Mouse (Mus musculus): Measurements from ENCODE around the gene Wdr18.
A peak's percentile ranks its signal among the peaks of the same experiment; 100 is the strongest.

The Wdr18 gene

DNA sequence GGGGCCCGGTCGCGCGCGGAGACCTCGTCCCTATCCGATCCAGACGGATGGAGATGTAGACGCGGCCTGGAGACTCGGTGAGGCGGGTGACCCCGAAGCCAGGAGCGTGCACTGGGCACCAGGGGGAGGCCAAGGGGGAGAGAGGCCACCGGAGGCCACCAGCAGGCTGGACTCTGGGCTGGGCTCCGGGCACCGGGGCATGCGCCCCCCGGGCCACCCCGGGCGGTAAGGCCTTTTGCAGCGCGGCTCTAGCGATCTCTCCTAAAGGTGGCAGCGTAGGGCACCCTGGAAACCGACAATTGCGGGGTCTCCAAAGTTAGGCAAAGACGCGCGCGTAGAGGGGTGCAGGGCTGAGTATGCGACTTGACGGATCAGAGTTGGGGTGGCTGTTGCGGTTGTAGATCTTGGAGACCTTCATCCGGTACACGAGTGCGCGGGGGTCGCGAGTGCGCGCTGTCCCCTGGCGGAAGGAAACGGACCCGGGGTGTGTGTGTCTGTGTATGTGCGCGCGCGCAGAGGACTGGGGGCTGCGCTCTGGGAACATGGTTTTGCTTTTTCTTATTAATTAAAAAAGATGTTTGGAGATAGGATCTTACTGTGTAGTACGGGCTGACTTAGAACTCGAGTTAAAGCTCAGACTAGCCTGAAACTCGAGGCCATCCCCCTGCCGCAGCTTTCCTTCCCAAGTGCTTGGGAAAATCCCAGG, 32.5 kb upstream of the Wdr18 start:
- DNase-seq (ENCODE audit: low spot score): peak; percentile 77

- DNase-seq (ENCODE audit: low spot score): peak; percentile 66
Observed at GRCm38 (mm10) chr10:79928030-79928694, 31.8 kb upstream of the Wdr18 start.

GRCm38 (mm10) chr10:79928907-79929701, 30.8 kb upstream of the Wdr18 start:
- DNase-seq (ENCODE audit: low spot score): peak; percentile 47

- DNase-seq (ENCODE audit: low spot score): no peak
Observed at GRCm38 (mm10) chr10:79929967-79930825, 29.8 kb upstream of the Wdr18 start.

- DNase-seq (ENCODE audit: low spot score): no peak
Observed at GRCm38 (mm10) chr10:79930826-79931186, 29.1 kb upstream of the Wdr18 start.

DNA sequence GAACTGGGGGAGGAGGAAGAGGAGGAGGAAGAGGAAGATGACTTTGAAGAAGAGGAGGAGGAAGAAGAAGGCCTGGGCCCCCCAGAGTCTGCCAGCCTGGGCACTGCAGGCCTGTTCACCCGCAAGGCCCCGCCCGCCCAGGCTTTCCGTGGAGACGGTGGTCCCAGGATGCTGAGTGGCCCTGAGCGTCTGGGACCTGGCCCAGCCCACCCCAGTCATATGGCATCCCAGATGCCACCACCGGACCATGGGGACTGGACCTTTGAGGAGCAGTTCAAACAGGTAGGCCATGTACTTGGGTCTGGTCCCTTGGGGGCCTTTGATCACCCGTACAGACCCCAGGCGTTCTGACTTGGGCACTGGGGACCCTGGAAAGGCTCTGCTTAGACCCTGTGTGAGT, 28.2 kb upstream of the Wdr18 start:
- DNase-seq (ENCODE audit: low spot score): no peak

DNA sequence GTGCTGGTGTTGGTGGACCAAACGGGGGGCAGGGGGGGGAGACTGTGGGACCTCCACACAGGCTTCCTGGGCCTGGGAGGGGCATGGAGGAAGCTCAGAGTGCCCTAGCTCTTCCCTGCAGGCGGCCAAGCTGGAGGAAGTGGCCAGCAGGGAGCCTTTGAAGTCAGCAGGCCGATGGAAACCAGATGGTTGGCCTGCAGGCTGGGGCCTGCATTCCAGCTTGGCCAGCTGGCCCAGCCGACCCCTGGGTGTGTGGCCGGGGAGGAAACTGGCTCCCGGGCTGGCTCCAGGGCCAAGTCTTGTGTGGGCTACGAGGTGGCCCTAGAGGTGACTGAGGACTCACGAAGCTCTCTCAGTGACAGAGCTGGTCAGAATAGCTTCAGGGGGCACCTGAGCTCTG, 27.2 kb upstream of the Wdr18 start:
- peak; percentile 80 for DNase-seq (ENCODE audit: low spot score)

GRCm38 (mm10) chr10:79933145-79933679, 26.7 kb upstream of the Wdr18 start:
- no peak for DNase-seq (ENCODE audit: low spot score)

- DNase-seq (ENCODE audit: low spot score): no peak
Observed at GRCm38 (mm10) chr10:79933861-79934260, 26.1 kb upstream of the Wdr18 start.

GRCm38 (mm10) chr10:79934272-79934721, 25.7 kb upstream of the Wdr18 start:
- DNase-seq (ENCODE audit: low spot score): no peak

DNA sequence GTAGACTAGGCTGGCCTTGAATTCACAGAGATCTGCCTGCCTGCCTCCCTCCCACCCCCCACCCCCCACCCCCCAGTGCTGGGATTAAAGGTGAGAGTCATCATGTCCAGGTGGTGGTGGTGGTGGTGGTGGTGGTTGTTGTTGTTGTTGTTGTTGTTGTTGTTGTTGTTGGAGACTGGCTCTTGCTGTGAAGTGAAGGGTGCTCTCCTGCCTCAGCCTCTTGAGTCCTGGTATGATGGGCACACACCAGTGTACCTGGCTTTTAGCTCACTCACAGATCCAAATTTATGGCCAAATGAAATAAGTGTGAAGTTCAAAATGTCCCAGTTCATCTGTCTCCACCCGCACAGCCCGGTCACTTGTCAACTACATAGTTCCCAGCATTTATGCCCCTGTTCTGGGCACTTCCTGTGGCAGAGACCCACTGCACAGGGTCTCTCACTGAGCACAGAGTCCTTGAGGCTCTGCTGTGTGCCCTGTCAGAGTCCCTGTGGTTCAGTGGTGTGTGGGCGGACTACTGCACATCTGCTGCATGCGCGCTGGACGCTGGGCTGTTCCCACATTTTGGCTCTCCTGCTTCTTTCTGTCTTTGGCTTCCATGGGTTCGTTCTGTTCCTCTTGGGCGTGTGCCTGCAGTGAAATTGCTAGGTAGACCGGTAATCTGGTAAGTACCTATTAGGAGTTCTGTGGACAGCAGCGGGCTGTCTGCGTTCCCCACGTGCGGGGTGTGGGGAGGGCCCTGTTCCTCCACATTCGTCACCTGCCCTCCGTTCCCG, 25.0 kb upstream of the Wdr18 start:
- no peak for DNase-seq (ENCODE audit: low spot score)

DNA sequence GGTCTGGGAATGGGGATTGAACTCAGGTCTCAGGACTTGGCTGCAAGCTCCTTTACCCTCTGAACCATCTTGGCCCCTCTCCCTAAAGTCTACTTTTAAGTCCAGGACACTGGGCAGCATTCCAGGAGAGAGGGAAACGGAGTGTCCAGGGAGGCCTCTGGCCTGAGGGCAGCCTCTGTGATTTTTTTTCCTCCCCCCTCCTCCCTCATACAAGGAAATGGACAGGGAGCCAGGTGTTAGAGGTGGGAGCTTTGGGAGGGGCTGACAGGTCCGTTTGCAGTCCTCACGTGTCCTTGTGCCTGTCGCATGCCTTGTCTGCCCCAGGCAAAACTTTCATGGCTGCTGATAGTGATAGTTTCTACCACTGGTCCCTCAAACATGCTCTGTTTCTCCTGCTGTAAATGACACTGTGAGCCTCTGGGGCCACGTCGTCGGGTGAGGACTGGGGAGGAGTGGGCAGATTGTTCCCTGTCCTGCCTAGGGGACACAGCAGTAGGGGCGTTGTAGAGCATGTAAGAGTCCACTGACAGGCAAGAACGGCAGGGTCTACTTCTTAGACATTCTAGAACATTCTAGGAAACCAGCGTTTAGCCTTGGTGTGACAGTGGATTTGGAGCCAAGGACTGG, 23.6 kb upstream of the Wdr18 start:
- DNase-seq (ENCODE audit: low spot score): no peak

- DNase-seq (ENCODE audit: low spot score): no peak
Observed at GRCm38 (mm10) chr10:79936911-79937441, 23.0 kb upstream of the Wdr18 start.

DNA sequence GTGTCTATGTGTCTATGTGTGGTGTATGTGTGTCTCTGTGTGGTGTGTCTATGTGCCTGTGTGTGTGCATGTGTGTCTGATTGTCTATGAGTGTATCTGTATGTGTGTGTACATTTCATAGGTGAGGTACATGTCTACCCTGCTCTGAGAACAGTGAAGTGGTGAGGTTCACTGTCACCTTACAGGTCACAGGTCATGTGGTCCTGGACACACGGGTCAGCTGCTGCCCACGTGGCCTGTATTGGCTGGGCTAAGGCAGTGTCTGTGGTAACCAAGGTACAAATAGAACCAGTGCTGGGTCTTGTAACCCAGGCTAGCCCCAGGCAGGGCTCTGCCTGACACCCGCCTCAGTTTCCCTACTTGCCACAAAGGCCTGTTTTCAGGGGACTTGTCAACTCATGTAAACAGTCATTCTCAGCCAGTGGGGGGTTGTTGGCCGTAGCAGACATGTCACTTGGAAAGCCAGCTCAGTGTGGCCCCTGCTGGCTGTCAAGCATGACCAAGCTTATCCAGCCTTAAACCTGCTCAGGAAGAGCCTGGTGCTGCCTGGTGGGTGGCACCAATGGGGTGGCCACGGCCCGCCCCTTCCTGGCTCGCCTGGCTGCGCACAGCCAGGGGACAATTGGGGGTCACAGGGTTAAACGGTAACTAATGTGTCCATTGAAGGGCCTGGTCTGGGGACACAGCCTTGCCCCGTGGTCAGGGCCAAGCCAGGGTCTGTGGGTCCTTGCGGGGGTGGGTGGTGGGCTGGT, 22.0 kb upstream of the Wdr18 start:
- DNase-seq (ENCODE audit: low spot score): no peak

GRCm38 (mm10) chr10:79940749-79941148, 19.2 kb upstream of the Wdr18 start:
- DNase-seq (ENCODE audit: low spot score): no peak

- no peak for DNase-seq (ENCODE audit: low spot score)
Observed at GRCm38 (mm10) chr10:79942988-79943387, 17.0 kb upstream of the Wdr18 start.

DNA sequence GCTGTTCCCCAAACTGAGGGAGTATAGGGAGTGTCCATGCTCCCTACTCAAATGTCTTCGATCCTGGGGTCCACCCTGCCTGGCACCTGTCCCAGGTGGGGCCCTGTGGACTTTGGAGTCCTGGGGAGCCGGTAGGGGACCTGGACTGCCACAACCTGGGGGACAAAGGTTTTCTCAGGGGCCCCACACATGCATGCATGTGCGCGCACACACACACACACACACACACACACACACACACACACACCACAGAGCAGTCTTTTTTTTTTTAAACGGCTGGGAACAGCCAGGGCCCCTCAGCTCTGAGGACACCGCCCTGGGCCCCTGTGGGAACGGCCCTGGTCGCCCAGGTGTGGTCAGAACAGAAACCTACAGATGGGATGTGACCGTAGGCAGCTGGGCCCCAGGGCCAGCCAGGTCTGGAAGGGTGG, 16.5 kb upstream of the Wdr18 start:
- no peak for DNase-seq (ENCODE audit: low spot score)

GRCm38 (mm10) chr10:79945507-79946234, 14.3 kb upstream of the Wdr18 start:
- peak; percentile 79 for DNase-seq (ENCODE audit: low spot score)

All from embryo, embryonic 10.5 days (tissue).